Mouse (Mus musculus) bone marrow macrophage, adult 2 months (primary cell): ENCODE measurements around the gene Sema6b.

ENCODE experiments used
- CTCF ChIP-seq: IDR thresholded peaks from 2 replicates; pipeline ENCODE4 v1.5.1; 2012; ENCODE audit warnings: low read depth, mild to moderate bottlenecking, low read length, moderate library complexity
- POLR2A ChIP-seq: IDR thresholded peaks from 2 replicates; pipeline ENCODE4 v1.6.1; 2012; ENCODE audit warnings: mild to moderate bottlenecking, low read depth, low read length, borderline replicate concordance

- TF ChIP-seq POLR2A: no peak
- no peak for TF ChIP-seq CTCF
These were observed 65.3 kb downstream of the Sema6b start, which contains the start of gene Ubxn6 for GRCm38 (mm10) chr17:56074827-56075208.
